Mouse (Mus musculus) liver, adult 2 months (tissue): ENCODE results near the gene Dgkb. TPM values are rescaled to one million over a fixed set of nuclear protein-coding genes. Genes with fewer than 3 reads are reported as not detected.

Experiments used
- DNase-seq: peaks from one replicate; pipeline ENCODE4 v3.0.0-alpha.2; 2011; ENCODE audit warnings: low read depth, low spot score; ENCODE audit errors: extremely low read depth
- H3K27ac ChIP-seq: fragments of 200-500 bp; replicated peaks from 2 replicates; pipeline ENCODE4 v1.5.1; 2012; ENCODE audit warnings: low read depth, mild to moderate bottlenecking, control low read depth, inconsistent platforms, low read length; ENCODE audit not compliant: insufficient read depth
- H3K27me3 ChIP-seq: fragments of 200-500 bp; 2 replicates; pipeline ENCODE4 v1.6.1; 2012; ENCODE audit warnings: mild to moderate bottlenecking, moderate library complexity, low read length, inconsistent platforms; ENCODE audit not compliant: control insufficient read depth, insufficient read depth
- H3K36me3 ChIP-seq: fragments of 200-500 bp; 2 replicates; pipeline ENCODE4 v1.6.1; 2012; ENCODE audit warnings: low read length, inconsistent platforms; ENCODE audit not compliant: control insufficient read depth, insufficient read depth
- H3K4me1 ChIP-seq: fragments of 200-500 bp; 2 replicates; pipeline ENCODE4 v1.6.1; 2011; ENCODE audit warnings: low read length; ENCODE audit not compliant: control insufficient read depth, insufficient read depth
- H3K4me3 ChIP-seq: fragments of 200-500 bp; 2 replicates; pipeline ENCODE4 v1.5.1; 2011; ENCODE audit warnings: low read depth, mild to moderate bottlenecking, control low read depth, low read length, moderate library complexity; ENCODE audit not compliant: insufficient read depth
- H3K79me2 ChIP-seq: fragments of 200-500 bp; 2 replicates; pipeline ENCODE4 v1.6.1; 2012; ENCODE audit warnings: inconsistent platforms, mild to moderate bottlenecking, low read length, moderate library complexity; ENCODE audit not compliant: control insufficient read depth, insufficient read depth
- H3K9ac ChIP-seq: fragments of 200-500 bp; 2 replicates; pipeline ENCODE4 v1.6.1; 2012; ENCODE audit warnings: low read depth, mild to moderate bottlenecking, control low read depth, inconsistent platforms, low read length
- CTCF ChIP-seq: fragments of 200-500 bp; IDR thresholded peaks from 2 replicates; pipeline ENCODE4 v1.5.1; 2011; ENCODE audit warnings: low read depth, low read length, control low read depth
- POLR2A ChIP-seq: fragments of 200-500 bp; IDR thresholded peaks from 2 replicates; pipeline ENCODE4 v1.6.1; 2011; ENCODE audit warnings: low read length, control low read depth; ENCODE audit not compliant: insufficient read depth; ENCODE audit errors: extremely low read depth
- WGBS: fragments of 180-500 bp; shearing (Covaris S2); methylation state at CpG from one replicate; pipeline ENCODE4 v1.1.7; 2018; 5-methylcytosine and 5-hydroxymethylcytosine counted together
- polyA plus RNA-seq: library from polyadenylated mRNA; depleted of rRNA; stranded (reverse); fragments of >200 nt; gene quantifications from 2 replicates; pipeline ENCODE4 v1.2.3, GENCODE M21; 2012
- total RNA-seq: library from RNA; depleted of rRNA; stranded (reverse); fragments of >200 nt; gene quantifications from 2 replicates; pipeline ENCODE4 v1.2.3, GENCODE M21; 2014

Gene Dgkb
- total and polyA plus RNA-seq, 2 experiments, result under 0.01 to 0.04 TPM

GRCm38 (mm10) chr12:38047256-38047655 is 229.7 kb downstream of the Dgkb start:
- TF ChIP-seq CTCF, result no peak
- no peak for TF ChIP-seq POLR2A
- no peaks in the 10 kb centered on the region for H3K4me1 ChIP-seq
- no peak for DNase-seq
- H3K79me2 ChIP-seq, result no peaks in the 10 kb centered on the region
- H3K4me3 ChIP-seq, result no peak overlapping the region
- H3K36me3 ChIP-seq, result no peaks in the 10 kb centered on the region
- H3K27me3 ChIP-seq, result no peaks in the 10 kb centered on the region
- H3K27ac ChIP-seq, result no peak overlapping the region
- WGBS, result 88% methylated on average over 5 of the region's 5 CpGs
- no peak overlapping the region for H3K9ac ChIP-seq

- no peak overlapping the region for H3K9ac ChIP-seq
- no peaks in the 10 kb centered on the region for H3K79me2 ChIP-seq
- no peak for TF ChIP-seq CTCF
- TF ChIP-seq POLR2A, result no peak
- H3K4me3 ChIP-seq, result no peak overlapping the region
- DNase-seq, result no peak
- H3K36me3 ChIP-seq, result no peaks in the 10 kb centered on the region
- no peaks in the 10 kb centered on the region for H3K4me1 ChIP-seq
- no peaks in the 10 kb centered on the region; the same call in 1 of the 2 replicates for H3K27me3 ChIP-seq
- no peak overlapping the region for H3K27ac ChIP-seq
- 79% methylated on average over 3 of the region's 3 CpGs for WGBS
Observed at GRCm38 (mm10) chr12:38088224-38088623, 270.7 kb downstream of the Dgkb start.

- no peaks in the 10 kb centered on the region for H3K27me3 ChIP-seq
- no peak for TF ChIP-seq POLR2A
- TF ChIP-seq CTCF, result no peak
- no peaks in the 10 kb centered on the region for H3K4me1 ChIP-seq
- H3K9ac ChIP-seq, result no peak overlapping the region
- 65% methylated on average over 3 of the region's 3 CpGs for WGBS
- no peaks in the 10 kb centered on the region for H3K79me2 ChIP-seq
- no peak overlapping the region for H3K27ac ChIP-seq
- no peak overlapping the region for H3K4me3 ChIP-seq
- no peaks in the 10 kb centered on the region for H3K36me3 ChIP-seq
- DNase-seq, result no peak
Observed at GRCm38 (mm10) chr12:38111928-38112327, 294.4 kb downstream of the Dgkb start.

GRCm38 (mm10) chr12:38114990-38115615 is 297.6 kb downstream of the Dgkb start:
- 73% methylated on average over 1 of the region's 1 CpGs for WGBS
- no peaks in the 10 kb centered on the region for H3K4me1 ChIP-seq
- TF ChIP-seq CTCF, result peak; percentile 43
- no peak for TF ChIP-seq POLR2A
- no peaks in the 10 kb centered on the region for H3K36me3 ChIP-seq
- no peaks in the 10 kb centered on the region for H3K79me2 ChIP-seq
- DNase-seq, result peak; percentile 13
- H3K27ac ChIP-seq, result no peak overlapping the region
- H3K27me3 ChIP-seq, result no peaks in the 10 kb centered on the region
- no peak overlapping the region for H3K4me3 ChIP-seq
- no peak overlapping the region for H3K9ac ChIP-seq

GRCm38 (mm10) chr12:38123524-38123923 is 306.0 kb downstream of the Dgkb start:
- H3K9ac ChIP-seq, result no peak overlapping the region
- no peaks in the 10 kb centered on the region for H3K4me1 ChIP-seq
- DNase-seq, result peak; percentile 31
- no peaks in the 10 kb centered on the region for H3K79me2 ChIP-seq
- no peak overlapping the region for H3K4me3 ChIP-seq
- H3K36me3 ChIP-seq, result no peaks in the 10 kb centered on the region
- H3K27ac ChIP-seq, result no peak overlapping the region
- TF ChIP-seq CTCF, result no peak
- TF ChIP-seq POLR2A, result no peak
- H3K27me3 ChIP-seq, result no peaks in the 10 kb centered on the region

- Histone ChIP-seq H3K79me2 (no peaks in the 10 kb centered on the region), H3K4me1 (no peaks in the 10 kb centered on the region), H3K9ac (no peak overlapping the region), H3K27me3 (no peaks in the 10 kb centered on the region), H3K4me3 (no peak overlapping the region), H3K27ac (no peak overlapping the region), H3K36me3 (no peaks in the 10 kb centered on the region)
- WGBS, result 62% methylated on average over 4 of the region's 4 CpGs
- TF ChIP-seq POLR2A (no peak), CTCF (no peak)
- DNase-seq, result no peak
Observed at GRCm38 (mm10) chr12:38125297-38125696, 307.8 kb downstream of the Dgkb start.
